8 mouse cellular contexts compared by ENCODE assay signal in genomic region chr7:112212921-112213721, GRCm38 (mm10). TPM values are rescaled to one million over a fixed set of nuclear protein-coding genes. Genes with fewer than 3 reads are reported as not detected.
DNase-seq lines count a peak whose midpoint lies in the region; ATAC-seq and TF ChIP-seq lines count a peak whose summit lies in the region.

No protein-coding gene starts in this region.

- TF ChIP-seq EP300 in heart, adult 2 months (IDR thresholded peaks at IDR 0.05; ENCODE audit: insufficient read depth, low read depth, low read length) = peak; percentile 96

- intact Hi-C loops in heart, adult 2 months (cut with DNase I) = loop anchor here (1.0 kb wide), 2 partner anchors 116 to 156 kb away; no protein-coding TSS in a partner anchor
- intact Hi-C loops in heart, postnatal 36 days (cut with DNase I) = loop anchor here (1.0 kb wide), 2 partner anchors 115 to 156 kb away; no protein-coding TSS in a partner anchor

- no peak overlapping the region for H3K4me3 ChIP-seq in heart, adult 2 months
- no peak overlapping the region for H3K4me3 ChIP-seq in intestine, postnatal 0 days (ENCODE audit: low read depth, low read length)
- H3K4me3 ChIP-seq in lung, embryonic 14.5 days (ENCODE audit: low read depth, low read length) = no peak overlapping the region
- H3K4me3 ChIP-seq in stomach, embryonic 16.5 days (replicated peaks; ENCODE audit: low read length) = no peak overlapping the region

- peaks cover 16% of the 10 kb centered on the region for H3K4me1 ChIP-seq in heart, adult 2 months (ENCODE audit: control insufficient read depth, insufficient read depth, low read length)
- H3K4me1 ChIP-seq in intestine, postnatal 0 days (replicated peaks; ENCODE audit: control insufficient read depth, insufficient read depth, low read length) = peaks cover 14% of the 10 kb centered on the region
- H3K4me1 ChIP-seq in lung, embryonic 14.5 days (ENCODE audit: insufficient read depth) = no peaks in the 10 kb centered on the region; the same call in 1 of the 2 replicates
- H3K4me1 ChIP-seq in stomach, embryonic 16.5 days (ENCODE audit: control insufficient read depth, insufficient read depth, low read length) = peaks cover 25% of the 10 kb centered on the region; the same call in 1 of the 2 replicates

- 0 out of 2 replicates have a peak overlapping the region, but pooled peaks have one; percentile 9 for H3K4me2 ChIP-seq in intestine, postnatal 0 days (replicated peaks; ENCODE audit: low read depth)
- H3K4me2 ChIP-seq in lung, embryonic 14.5 days = no peak overlapping the region
- H3K4me2 ChIP-seq in stomach, embryonic 16.5 days (ENCODE audit: low read depth, low read length) = 0 out of 2 replicates have a peak overlapping the region, but pooled peaks have one; percentile 11

- no peaks in the 10 kb centered on the region for H3K9me3 ChIP-seq in intestine, postnatal 0 days (ENCODE audit: control insufficient read depth)
- no peaks in the 10 kb centered on the region for H3K9me3 ChIP-seq in lung, embryonic 14.5 days (ENCODE audit: low read depth, low read length)
- no peaks in the 10 kb centered on the region for H3K9me3 ChIP-seq in stomach, embryonic 16.5 days (replicated peaks; ENCODE audit: control insufficient read depth, low read length)

- H3K9ac ChIP-seq in heart, adult 2 months (ENCODE audit: low read depth, low read length) = 0 out of 2 replicates have a peak overlapping the region, but pooled peaks have one; percentile 37
- no peak overlapping the region for H3K9ac ChIP-seq in intestine, postnatal 0 days (ENCODE audit: low read depth, low read length)
- H3K9ac ChIP-seq in lung, embryonic 14.5 days = no peak overlapping the region
- H3K9ac ChIP-seq in stomach, embryonic 16.5 days (ENCODE audit: low read length) = no peak overlapping the region

- ATAC-seq in intestine, postnatal 0 days = peak; percentile 62
- peak; percentile 90 for ATAC-seq in lung, embryonic 14.5 days (ENCODE audit: insufficient read depth)
- ATAC-seq in stomach, embryonic 16.5 days (ENCODE audit: insufficient read depth, low FRiP score) = peak; percentile 89

- TF ChIP-seq CTCF in heart, adult 2 months (IDR thresholded peaks at IDR 0.05) = peak; percentile 82
- TF ChIP-seq CTCF in intestine, postnatal 0 days (IDR thresholded peaks at IDR 0.05; ENCODE audit: low read depth) = peak; percentile 83
- TF ChIP-seq CTCF in lung, embryonic 14.5 days (IDR thresholded peaks at IDR 0.05; ENCODE audit: low read depth) = peak; percentile 70

- H3K36me3 ChIP-seq in heart, adult 2 months (ENCODE audit: control insufficient read depth, insufficient read depth, low read length) = no peaks in the 10 kb centered on the region
- H3K36me3 ChIP-seq in intestine, postnatal 0 days (ENCODE audit: control insufficient read depth, insufficient read depth) = no peaks in the 10 kb centered on the region
- no peaks in the 10 kb centered on the region for H3K36me3 ChIP-seq in lung, embryonic 14.5 days (ENCODE audit: insufficient read depth)
- no peaks in the 10 kb centered on the region for H3K36me3 ChIP-seq in stomach, embryonic 16.5 days (ENCODE audit: control insufficient read depth, insufficient read depth, low read length)

- no peak for TF ChIP-seq POLR2A in heart, adult 2 months (IDR thresholded peaks at IDR 0.05; ENCODE audit: insufficient read depth, low read depth, low read length)

- DNase-seq in heart, adult 2 months = peak; percentile 42 to 48
- DNase-seq in heart, postnatal 36 days = no peak
- peak; percentile 36 for DNase-seq in A20 (ENCODE audit: low read depth, low spot score)
- peak; percentile 33 to 59 for DNase-seq in cerebellum, postnatal 25 days
- DNase-seq in lung, embryonic 14.5 days = peak; percentile 77
- DNase-seq in embryo, embryonic 9.5 days (ENCODE audit: extremely low spot score) = no peak

- WGBS in heart, adult 2 months = 52% methylated on average over 8 of the region's 8 CpGs
- WGBS in intestine, postnatal 0 days = 13% methylated on average over 8 of the region's 8 CpGs
- 29% methylated on average over 8 of the region's 8 CpGs for WGBS in lung, embryonic 14.5 days
- 41% methylated on average over 8 of the region's 8 CpGs for WGBS in stomach, embryonic 16.5 days

- H3K79me2 ChIP-seq in heart, adult 2 months (replicated peaks; ENCODE audit: control insufficient read depth, insufficient read depth, low read length) = no peaks in the 10 kb centered on the region

- H3K27me3 ChIP-seq in heart, adult 2 months (ENCODE audit: control insufficient read depth, insufficient read depth, low read length) = no peaks in the 10 kb centered on the region
- no peaks in the 10 kb centered on the region for H3K27me3 ChIP-seq in intestine, postnatal 0 days (replicated peaks; ENCODE audit: control insufficient read depth, insufficient read depth, low read length)
- H3K27me3 ChIP-seq in lung, embryonic 14.5 days (ENCODE audit: insufficient read depth, low read length) = no peaks in the 10 kb centered on the region
- no peaks in the 10 kb centered on the region for H3K27me3 ChIP-seq in stomach, embryonic 16.5 days (ENCODE audit: control insufficient read depth, insufficient read depth, low read length)

- H3K27ac ChIP-seq in heart, adult 2 months = peak overlapping the region; percentile 74
- peak overlapping the region; percentile 28; the same call in 1 of the 2 replicates for H3K27ac ChIP-seq in intestine, postnatal 0 days (ENCODE audit: low read depth, low read length)
- H3K27ac ChIP-seq in lung, embryonic 14.5 days (ENCODE audit: low read depth) = peak overlapping the region; percentile 81
- H3K27ac ChIP-seq in stomach, embryonic 16.5 days (ENCODE audit: low read length) = peak overlapping the region; percentile 81

RNA-seq across cellular contexts. Expression of gene Mical2, which starts 12.5 kb away (rescaled TPM):
- 10 to 100 TPM; 87.7 to 89.1 TPM for total RNA-seq in heart, adult 2 months (2021)
- 44.8 and 53.7 TPM in 2 replicates for polyA plus RNA-seq in heart, adult 2 months (2012; rRNA removed)
- total RNA-seq in heart, postnatal 36 days (2021) = 100 to 1,000 TPM in 1 of 2 experiments, 10 to 100 TPM in 1; 80.8 to 101 TPM
- polyA plus RNA-seq in intestine, postnatal 0 days (2015; fragmentation: Nextera tagmentation; extraction: Ambion mirVana) = 13.0 and 13.6 TPM in 2 replicates
- 15.3 and 18.3 TPM in 2 replicates for polyA plus RNA-seq in lung, embryonic 14.5 days (2014; fragmentation: Nextera tagmentation; extraction: Ambion mirVana)
- 13.2 and 15.5 TPM in 2 replicates for polyA plus RNA-seq in stomach, embryonic 16.5 days (2015; fragmentation: Nextera tagmentation; extraction: Ambion mirVana)

RNA-seq across cellular contexts. Expression of gene Dkk3, which starts 54.3 kb away (rescaled TPM):
- total RNA-seq in heart, adult 2 months (2021) = 10 to 100 TPM; 45.1 to 45.7 TPM
- polyA plus RNA-seq in heart, adult 2 months (2012; rRNA removed) = 48.3 and 52.1 TPM in 2 replicates
- 10 to 100 TPM; 35.5 to 43.5 TPM for total RNA-seq in heart, postnatal 36 days (2021)
- 17.0 and 19.2 TPM in 2 replicates for polyA plus RNA-seq in intestine, postnatal 0 days (2015; fragmentation: Nextera tagmentation; extraction: Ambion mirVana)
- 25.1 and 28.1 TPM in 2 replicates for polyA plus RNA-seq in lung, embryonic 14.5 days (2014; fragmentation: Nextera tagmentation; extraction: Ambion mirVana)
- 45.4 and 53.6 TPM in 2 replicates for polyA plus RNA-seq in stomach, embryonic 16.5 days (2015; fragmentation: Nextera tagmentation; extraction: Ambion mirVana)

Comparison
In these comparisons a context has a peak if more than half of its experiments do, and no peak if none do; other contexts are left out.
1. DNase-seq: peak in heart, adult 2 months (2 of 2), A20 (single experiment), cerebellum, postnatal 25 days (2 of 2) and lung, embryonic 14.5 days (single experiment); none in heart, postnatal 36 days (0 of 2) and embryo, embryonic 9.5 days (single experiment).
2. H3K27ac ChIP-seq: peak in every context shown above with its lines; median percentile 81 in lung, embryonic 14.5 days; 81 in stomach, embryonic 16.5 days; 74 in heart, adult 2 months; 28 in intestine, postnatal 0 days.
3. Peak in every context shown above with its lines, with median percentiles within 50 percentile points of each other: CTCF ChIP-seq and ATAC-seq.